Mouse (Mus musculus) G1E (cell line): ENCODE measurements around the gene Zbtb46.

Experiments used
- CTCF ChIP-seq: IDR thresholded peaks from 2 replicates; pipeline ENCODE4 v1.5.1; 2012; ENCODE audit warnings: low read depth, low read length, inconsistent platforms, mixed read lengths
- GATA1 ChIP-seq: IDR thresholded peaks from 2 replicates; pipeline ENCODE4 v1.6.1; 2012; ENCODE audit warnings: borderline replicate concordance, low read length, inconsistent platforms, mixed read lengths
- GATA2 ChIP-seq: IDR thresholded peaks from 2 replicates; pipeline ENCODE4 v1.6.1; 2012; ENCODE audit warnings: low read depth, low read length, inconsistent platforms, borderline replicate concordance
- POLR2AphosphoS5 ChIP-seq: IDR thresholded peaks from 2 replicates; pipeline ENCODE4 v1.6.1; 2012; ENCODE audit warnings: low read depth, low read length, inconsistent platforms; ENCODE audit not compliant: insufficient replicate concordance
- TAL1 ChIP-seq: conservative IDR thresholded peaks from 2 replicates; pipeline ENCODE4 v1.6.1; 2012; ENCODE audit warnings: low read depth, low read length, inconsistent platforms, mixed read lengths

- no peak for TF ChIP-seq CTCF
- no peak for TF ChIP-seq GATA1
- TF ChIP-seq GATA2: no peak
- TF ChIP-seq POLR2AphosphoS5: no peak
- no peak for TF ChIP-seq TAL1
Measured at GRCm38 (mm10) chr2:181340426-181340825, 118.8 kb downstream of the Zbtb46 start.
